Mouse (Mus musculus): ENCODE results near the gene Rora. TPM values are rescaled to one million over a fixed set of nuclear protein-coding genes. Genes with fewer than 3 reads are reported as not detected.

Gene Rora
- polyA plus RNA-seq, 1 experiment = 4.7 TPM

DNA sequence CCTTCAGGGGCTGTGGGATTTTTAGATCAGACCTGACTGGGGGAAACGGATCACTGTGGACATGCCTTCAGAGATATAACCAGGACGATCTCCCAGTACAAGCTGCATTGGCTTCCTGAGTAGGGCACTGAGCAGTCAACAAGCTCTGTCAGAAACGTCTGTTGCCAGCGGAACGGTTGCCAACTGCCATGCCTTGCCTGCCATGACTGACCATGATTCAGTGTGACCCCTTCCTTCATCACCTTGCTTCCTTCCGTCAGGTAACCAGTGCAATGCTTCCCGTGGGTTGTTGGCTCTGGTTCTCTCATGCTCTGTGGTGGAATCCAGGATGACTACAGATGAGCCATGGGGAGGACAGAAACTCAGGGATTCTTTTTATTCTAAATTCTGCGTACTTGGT, 16.3 kb upstream of the Rora start:
- WGBS = 93% methylated on average over 8 of the region's 8 CpGs

GRCm38 (mm10) chr9:68641123-68641522, 12.5 kb upstream of the Rora start:
- no peak overlapping the region for H3K27ac ChIP-seq (ENCODE audit: control insufficient read depth, insufficient read depth, low read length)
- H3K4me1 ChIP-seq (replicated peaks; ENCODE audit: control insufficient read depth, insufficient read depth, low read length) = no peaks in the 10 kb centered on the region
- TF ChIP-seq CTCF (IDR thresholded peaks at IDR 0.05; ENCODE audit: borderline replicate concordance, control insufficient read depth, extremely low read depth, insufficient read depth, low read length, poor library complexity) (no peak), POLR2A (IDR thresholded peaks at IDR 0.05; ENCODE audit: control insufficient read depth, extremely low read depth, insufficient read depth, low read length, poor library complexity) (no peak)
- WGBS = 81% methylated on average over 3 of the region's 3 CpGs
- H3K27me3 ChIP-seq (ENCODE audit: control insufficient read depth, insufficient read depth, low read length) = no peaks in the 10 kb centered on the region
- H3K36me3 ChIP-seq (ENCODE audit: control insufficient read depth, insufficient read depth, low read length) = no peaks in the 10 kb centered on the region
- H3K4me3 ChIP-seq (ENCODE audit: control insufficient read depth, insufficient read depth, low read length) = no peak overlapping the region
- no peak for DNase-seq

More for the DNA sequence above, 16.3 kb upstream of the Rora start:
- TF ChIP-seq CTCF (IDR thresholded peaks at IDR 0.05; ENCODE audit: borderline replicate concordance, control insufficient read depth, extremely low read depth, insufficient read depth, low read length, poor library complexity) = no peak
- TF ChIP-seq POLR2A (IDR thresholded peaks at IDR 0.05; ENCODE audit: control insufficient read depth, extremely low read depth, insufficient read depth, low read length, poor library complexity) = no peak
- no peak for DNase-seq
- no peaks in the 10 kb centered on the region for H3K36me3 ChIP-seq (ENCODE audit: control insufficient read depth, insufficient read depth, low read length)
- no peaks in the 10 kb centered on the region for H3K27me3 ChIP-seq (ENCODE audit: control insufficient read depth, insufficient read depth, low read length)
- no peak overlapping the region for H3K27ac ChIP-seq (ENCODE audit: control insufficient read depth, insufficient read depth, low read length)
- no peak overlapping the region for H3K4me3 ChIP-seq (ENCODE audit: control insufficient read depth, insufficient read depth, low read length)
- H3K4me1 ChIP-seq (replicated peaks; ENCODE audit: control insufficient read depth, insufficient read depth, low read length) = no peaks in the 10 kb centered on the region

DNA sequence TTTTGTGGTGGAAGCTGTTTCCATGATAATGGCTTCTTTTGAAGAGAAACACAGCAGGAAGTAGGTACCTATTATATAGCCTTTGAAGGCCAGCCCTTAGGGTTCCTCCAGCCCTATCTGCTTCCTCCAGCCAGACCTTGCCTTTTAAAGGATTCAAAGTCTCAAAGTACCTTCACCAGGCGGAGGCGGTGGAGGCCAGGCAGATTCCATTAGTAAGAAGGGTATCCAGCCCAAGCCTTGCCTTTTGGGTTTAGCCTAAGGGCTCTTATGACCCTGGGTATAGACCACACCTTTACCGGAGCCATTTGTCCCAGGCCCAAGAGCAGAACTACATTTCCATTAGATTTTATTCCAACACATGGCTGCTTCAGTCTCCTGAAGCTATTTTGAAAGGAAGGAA, 5.5 kb upstream of the Rora start:
- TF ChIP-seq POLR2A (IDR thresholded peaks at IDR 0.05; ENCODE audit: control insufficient read depth, extremely low read depth, insufficient read depth, low read length, poor library complexity) (no peak), CTCF (IDR thresholded peaks at IDR 0.05; ENCODE audit: borderline replicate concordance, control insufficient read depth, extremely low read depth, insufficient read depth, low read length, poor library complexity) (no peak)
- no peak overlapping the region for H3K27ac ChIP-seq (ENCODE audit: control insufficient read depth, insufficient read depth, low read length)
- H3K4me3 ChIP-seq (ENCODE audit: control insufficient read depth, insufficient read depth, low read length) = no peak overlapping the region
- 90% methylated on average over 3 of the region's 3 CpGs for WGBS
- DNase-seq = no peak
- no peaks in the 10 kb centered on the region; the same call in 1 of the 2 replicates for H3K27me3 ChIP-seq (ENCODE audit: control insufficient read depth, insufficient read depth, low read length)
- no peaks in the 10 kb centered on the region for H3K4me1 ChIP-seq (replicated peaks; ENCODE audit: control insufficient read depth, insufficient read depth, low read length)
- H3K36me3 ChIP-seq (ENCODE audit: control insufficient read depth, insufficient read depth, low read length) = no peaks in the 10 kb centered on the region

- WGBS = 2% methylated on average over 28 of the region's 28 CpGs
- DNase-seq = no peak
- no peak for TF ChIP-seq CTCF (IDR thresholded peaks at IDR 0.05; ENCODE audit: borderline replicate concordance, control insufficient read depth, extremely low read depth, insufficient read depth, low read length, poor library complexity)
- no peak for TF ChIP-seq POLR2A (IDR thresholded peaks at IDR 0.05; ENCODE audit: control insufficient read depth, extremely low read depth, insufficient read depth, low read length, poor library complexity)
- Histone ChIP-seq H3K4me3 (ENCODE audit: control insufficient read depth, insufficient read depth, low read length) (no peak overlapping the region), H3K36me3 (ENCODE audit: control insufficient read depth, insufficient read depth, low read length) (no peaks in the 10 kb centered on the region), H3K27me3 (ENCODE audit: control insufficient read depth, insufficient read depth, low read length) (no peaks in the 10 kb centered on the region; the same call in 1 of the 2 replicates), H3K4me1 (replicated peaks; ENCODE audit: control insufficient read depth, insufficient read depth, low read length) (no peaks in the 10 kb centered on the region), H3K27ac (ENCODE audit: control insufficient read depth, insufficient read depth, low read length) (no peak overlapping the region)
Measured at GRCm38 (mm10) chr9:68654039-68654332, 400 bp downstream of the Rora start.

GRCm38 (mm10) chr9:68654333-68655017, 889 bp downstream of the Rora start:
- no peak overlapping the region for H3K27ac ChIP-seq (ENCODE audit: control insufficient read depth, insufficient read depth, low read length)
- DNase-seq = no peak
- no peaks in the 10 kb centered on the region for H3K36me3 ChIP-seq (ENCODE audit: control insufficient read depth, insufficient read depth, low read length)
- H3K4me1 ChIP-seq (replicated peaks; ENCODE audit: control insufficient read depth, insufficient read depth, low read length) = no peaks in the 10 kb centered on the region
- H3K27me3 ChIP-seq (ENCODE audit: control insufficient read depth, insufficient read depth, low read length) = no peaks in the 10 kb centered on the region; the same call in 1 of the 2 replicates
- H3K4me3 ChIP-seq (ENCODE audit: control insufficient read depth, insufficient read depth, low read length) = 0 out of 2 replicates have a peak overlapping the region, but pooled peaks have one; percentile 9
- TF ChIP-seq CTCF (IDR thresholded peaks at IDR 0.05; ENCODE audit: borderline replicate concordance, control insufficient read depth, extremely low read depth, insufficient read depth, low read length, poor library complexity) = no peak
- TF ChIP-seq POLR2A (IDR thresholded peaks at IDR 0.05; ENCODE audit: control insufficient read depth, extremely low read depth, insufficient read depth, low read length, poor library complexity) = no peak
- 3% methylated on average over 43 of the region's 43 CpGs for WGBS

DNA sequence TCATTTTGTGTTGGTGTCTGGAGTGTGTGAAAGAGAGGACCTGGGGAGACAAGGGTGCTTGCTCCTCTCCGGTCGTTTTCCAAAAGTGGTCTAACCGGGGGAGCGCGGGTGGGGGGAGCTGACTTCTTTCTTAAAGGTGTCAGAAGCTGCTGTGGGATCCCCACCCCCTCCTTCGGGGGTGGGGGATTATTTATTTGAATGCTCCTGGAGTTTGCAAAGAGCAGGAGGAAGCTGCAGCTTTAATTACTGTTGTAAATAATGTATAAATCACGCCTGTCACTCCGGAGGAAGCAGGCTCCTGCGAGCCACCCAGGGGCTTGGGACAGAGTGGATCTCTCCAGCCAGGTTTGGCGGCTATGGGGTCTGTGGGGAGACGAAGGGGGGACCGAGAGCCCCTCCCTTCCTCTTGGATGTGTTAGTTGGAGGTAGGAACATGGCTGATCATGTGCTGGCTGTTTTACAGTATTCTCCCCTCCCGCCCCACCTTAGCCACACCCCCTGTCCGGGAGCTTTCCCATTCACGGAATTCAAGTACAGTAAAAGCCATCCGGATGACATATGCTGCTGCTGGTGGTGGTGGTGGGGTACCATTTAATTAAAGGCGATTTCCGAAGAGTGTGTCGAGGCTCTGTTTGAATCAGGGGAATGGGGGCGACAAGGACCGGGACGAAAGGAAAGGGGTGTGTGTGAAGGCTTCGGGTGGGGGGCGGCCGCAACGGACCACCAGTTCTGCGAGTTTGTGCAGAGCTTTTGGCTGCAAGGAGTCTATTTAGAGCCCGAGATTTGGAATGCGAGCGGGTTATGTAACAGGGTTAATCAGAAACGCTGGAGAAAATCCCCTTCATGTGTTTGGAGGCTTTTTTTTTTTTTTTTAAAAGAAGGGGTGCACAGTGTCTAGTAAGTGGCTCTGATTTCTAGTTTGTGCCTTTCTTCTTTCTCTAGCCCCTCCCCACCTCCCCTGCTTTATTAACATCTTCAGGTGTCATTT, 1.7 kb downstream of the Rora start:
- Histone ChIP-seq H3K4me3 (ENCODE audit: control insufficient read depth, insufficient read depth, low read length) (no peak overlapping the region), H3K36me3 (ENCODE audit: control insufficient read depth, insufficient read depth, low read length) (no peaks in the 10 kb centered on the region), H3K27ac (ENCODE audit: control insufficient read depth, insufficient read depth, low read length) (no peak overlapping the region), H3K4me1 (replicated peaks; ENCODE audit: control insufficient read depth, insufficient read depth, low read length) (no peaks in the 10 kb centered on the region), H3K27me3 (ENCODE audit: control insufficient read depth, insufficient read depth, low read length) (no peaks in the 10 kb centered on the region; the same call in 1 of the 2 replicates)
- no peak for DNase-seq
- TF ChIP-seq CTCF (IDR thresholded peaks at IDR 0.05; ENCODE audit: borderline replicate concordance, control insufficient read depth, extremely low read depth, insufficient read depth, low read length, poor library complexity) (no peak), POLR2A (IDR thresholded peaks at IDR 0.05; ENCODE audit: control insufficient read depth, extremely low read depth, insufficient read depth, low read length, poor library complexity) (no peak)
- WGBS = 8% methylated on average over 31 of the region's 31 CpGs

Data from thymus, adult 2 months (tissue).